Mouse (Mus musculus): ENCODE results near the gene Fnip2.

Gene Fnip2

GRCm38 (mm10) chr3:79528451-79528850 is 39.1 kb downstream of the Fnip2 start:
- no peak for DNase-seq (ENCODE audit: low spot score)

GRCm38 (mm10) chr3:79527921-79528320 is 39.7 kb downstream of the Fnip2 start:
- no peak for DNase-seq (ENCODE audit: low spot score)

- no peak for DNase-seq (ENCODE audit: low spot score)
Observed at GRCm38 (mm10) chr3:79527521-79527920, 40.1 kb downstream of the Fnip2 start.

GRCm38 (mm10) chr3:79523349-79523748 is 44.2 kb downstream of the Fnip2 start:
- DNase-seq (ENCODE audit: low spot score) = no peak

- no peak for DNase-seq (ENCODE audit: low spot score)
Observed at GRCm38 (mm10) chr3:79519862-79520261, 47.7 kb downstream of the Fnip2 start.

GRCm38 (mm10) chr3:79518761-79519527 is 48.7 kb downstream of the Fnip2 start:
- no peak for DNase-seq (ENCODE audit: low spot score)

- DNase-seq (ENCODE audit: low spot score) = no peak
Observed at GRCm38 (mm10) chr3:79517884-79518591, 49.6 kb downstream of the Fnip2 start.

- no peak for DNase-seq (ENCODE audit: low spot score)
Observed at GRCm38 (mm10) chr3:79516958-79517357, 50.6 kb downstream of the Fnip2 start.

GRCm38 (mm10) chr3:79516099-79516920 is 51.3 kb downstream of the Fnip2 start:
- no peak for DNase-seq (ENCODE audit: low spot score)

GRCm38 (mm10) chr3:79514304-79514703 is 53.3 kb downstream of the Fnip2 start:
- no peak for DNase-seq (ENCODE audit: low spot score)

GRCm38 (mm10) chr3:79501166-79501728 is 66.3 kb downstream of the Fnip2 start:
- DNase-seq (ENCODE audit: low spot score) = no peak

- no peak for DNase-seq (ENCODE audit: low spot score)
Observed at GRCm38 (mm10) chr3:79500279-79500678, 67.3 kb downstream of the Fnip2 start.

GRCm38 (mm10) chr3:79496668-79497067 is 70.9 kb downstream of the Fnip2 start:
- no peak for DNase-seq (ENCODE audit: low spot score)

GRCm38 (mm10) chr3:79495151-79495550 is 72.4 kb downstream of the Fnip2 start:
- DNase-seq (ENCODE audit: low spot score) = no peak

- no peak for DNase-seq (ENCODE audit: low spot score)
Observed at GRCm38 (mm10) chr3:79494028-79494427, 73.6 kb downstream of the Fnip2 start.

- DNase-seq (ENCODE audit: low spot score) = no peak
Observed at GRCm38 (mm10) chr3:79493064-79493463, 74.5 kb downstream of the Fnip2 start.

GRCm38 (mm10) chr3:79491614-79492013 is 76.0 kb downstream of the Fnip2 start:
- no peak for DNase-seq (ENCODE audit: low spot score)

- DNase-seq (ENCODE audit: low spot score) = no peak
Observed at GRCm38 (mm10) chr3:79490102-79490501, 77.5 kb downstream of the Fnip2 start.

GRCm38 (mm10) chr3:79488025-79488424 is 79.6 kb downstream of the Fnip2 start:
- DNase-seq (ENCODE audit: low spot score) = no peak

GRCm38 (mm10) chr3:79484286-79485063 is 83.1 kb downstream of the Fnip2 start:
- DNase-seq (ENCODE audit: low spot score) = no peak

- no peak for DNase-seq (ENCODE audit: low spot score)
Observed at GRCm38 (mm10) chr3:79478880-79479279, 88.7 kb downstream of the Fnip2 start.
